Mouse (Mus musculus) brain, embryonic 14.5 days (tissue): ENCODE measurements around the gene Cgref1. TPM values are rescaled to one million over a fixed set of nuclear protein-coding genes. Genes with fewer than 3 reads are reported as not detected.

Experiments
- DNase-seq: peaks from one replicate; pipeline ENCODE4 v3.0.0-alpha.2; 2011; ENCODE audit warnings: low read depth
- CTCF ChIP-seq: fragments of 200-500 bp; IDR thresholded peaks from 2 replicates; pipeline ENCODE4 v1.5.1; 2012; ENCODE audit warnings: inconsistent platforms, mild to moderate bottlenecking, moderate library complexity, borderline replicate concordance; ENCODE audit not compliant: insufficient read depth, insufficient read length; ENCODE audit errors: extremely low read depth
- POLR2A ChIP-seq: fragments of 200-500 bp; IDR thresholded peaks from 2 replicates; pipeline ENCODE4 v1.6.1; 2012; ENCODE audit warnings: mild to moderate bottlenecking, inconsistent platforms, borderline replicate concordance; ENCODE audit not compliant: poor library complexity, insufficient read depth, insufficient read length, severe bottlenecking; ENCODE audit errors: extremely low read depth
- polyA plus RNA-seq: library from polyadenylated mRNA; depleted of rRNA; stranded (reverse); fragments of >200 nt; gene quantifications from 2 replicates; pipeline ENCODE4 v1.2.3, GENCODE M21; 2012

The Cgref1 gene
- polyA plus RNA-seq, 1 experiment = 34.4 TPM

DNA sequence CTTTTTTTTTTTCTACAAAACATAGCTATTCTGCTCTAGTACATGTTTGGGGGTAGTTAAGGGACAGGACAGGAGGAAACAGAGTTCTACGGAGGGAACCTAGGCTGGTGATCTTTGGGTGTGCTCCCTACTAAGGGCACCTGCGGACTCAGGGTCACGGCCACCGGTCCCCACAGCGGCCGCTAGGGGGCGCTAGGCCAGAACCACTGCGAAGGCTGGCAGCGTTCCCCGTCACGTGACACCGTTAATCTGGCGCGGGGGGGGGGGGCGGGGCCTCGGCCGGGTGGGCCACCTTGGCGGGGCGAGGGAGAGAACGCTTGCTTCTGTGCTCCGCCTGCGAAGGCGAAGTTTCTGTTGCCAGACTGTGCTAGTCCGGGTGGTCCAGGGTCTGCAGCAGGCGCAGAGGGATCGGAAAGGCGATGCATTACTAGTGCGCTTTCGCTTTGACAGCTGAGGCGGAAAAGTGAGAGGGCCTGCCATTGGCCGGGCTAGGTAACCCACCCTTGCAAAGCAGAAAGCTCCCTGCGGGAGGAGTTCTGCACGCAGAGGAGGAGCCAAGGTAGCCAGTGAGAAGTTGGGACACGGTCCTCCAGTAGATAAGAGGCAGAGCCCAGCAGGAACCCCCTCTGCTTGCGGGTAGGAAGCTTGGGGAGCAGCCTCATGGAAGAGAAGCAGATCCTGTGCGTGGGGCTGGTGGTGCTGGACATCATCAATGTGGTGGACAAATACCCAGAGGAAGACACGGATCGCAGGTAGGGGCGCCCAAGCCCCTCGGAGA lies 23.9 kb downstream of the Cgref1 start, which contains the start of gene Khk:
Khk (plus strand) TSS at position 176 of the 778 bp plus-strand sequence.
- DNase-seq = peak; percentile 92
- TF ChIP-seq CTCF = peak; percentile 94
- TF ChIP-seq POLR2A = peak; percentile 25; the same call in 1 of the 2 replicates

DNA sequence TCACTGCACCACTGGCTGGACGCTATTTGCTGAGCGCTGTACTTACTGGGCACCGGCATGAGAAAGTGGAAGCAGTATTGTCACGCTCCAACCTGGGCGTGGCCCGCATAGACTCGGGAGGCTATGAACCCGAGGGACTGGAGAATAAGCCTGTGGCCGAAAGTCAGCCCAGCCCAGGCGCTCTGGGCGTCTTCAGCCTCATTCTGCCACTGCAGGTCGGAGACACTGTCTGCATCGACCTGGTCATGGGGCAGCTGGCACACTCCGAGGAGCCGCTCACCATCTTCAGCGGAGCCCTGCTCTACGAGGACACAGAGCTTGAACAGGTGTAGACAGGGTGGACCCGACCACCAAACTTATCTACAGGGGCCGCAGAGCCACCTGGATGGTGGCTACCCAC lies 24.8 kb downstream of the Cgref1 start:
- no peak for DNase-seq
- no peak for TF ChIP-seq CTCF
- no peak for TF ChIP-seq POLR2A

DNA sequence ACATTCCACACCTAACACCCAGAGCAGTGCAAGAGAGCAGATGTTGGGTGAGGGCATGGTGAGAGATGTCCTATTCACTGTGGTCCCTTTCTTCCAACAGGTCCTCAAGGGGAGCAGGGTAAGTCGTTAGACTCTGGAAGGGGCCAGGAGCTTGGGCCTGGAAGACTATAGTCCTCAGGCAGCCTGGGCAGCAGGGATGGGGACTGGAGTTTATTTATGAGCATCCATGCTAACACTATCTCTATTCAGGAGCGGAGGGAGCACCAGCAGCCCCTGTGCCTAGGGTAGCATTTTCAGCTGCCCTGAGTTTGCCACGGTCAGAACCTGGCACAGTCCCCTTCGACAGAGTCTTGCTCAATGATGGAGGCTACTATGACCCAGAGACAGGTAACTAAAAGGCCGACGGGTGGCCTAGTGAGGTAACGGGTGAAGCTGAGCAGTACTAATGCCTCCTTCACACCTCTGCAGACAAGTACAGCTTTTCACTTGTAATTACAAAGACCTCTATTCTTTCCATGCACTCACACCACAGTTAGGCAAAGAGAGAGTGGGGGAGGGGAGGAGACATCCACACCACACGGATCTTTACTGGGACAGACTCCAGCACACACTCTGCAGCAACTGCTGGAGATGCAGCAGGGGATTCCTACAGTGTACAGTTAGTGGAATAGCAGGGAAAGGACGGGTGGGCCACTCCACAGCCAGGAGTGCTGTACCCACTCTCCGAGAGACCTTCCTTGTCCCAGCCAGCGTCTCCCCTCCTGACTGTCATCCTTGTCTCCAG lies 25.4 kb downstream of the Cgref1 start:
- peak; percentile 35 for DNase-seq
- TF ChIP-seq CTCF (no peak), POLR2A (no peak)

DNA sequence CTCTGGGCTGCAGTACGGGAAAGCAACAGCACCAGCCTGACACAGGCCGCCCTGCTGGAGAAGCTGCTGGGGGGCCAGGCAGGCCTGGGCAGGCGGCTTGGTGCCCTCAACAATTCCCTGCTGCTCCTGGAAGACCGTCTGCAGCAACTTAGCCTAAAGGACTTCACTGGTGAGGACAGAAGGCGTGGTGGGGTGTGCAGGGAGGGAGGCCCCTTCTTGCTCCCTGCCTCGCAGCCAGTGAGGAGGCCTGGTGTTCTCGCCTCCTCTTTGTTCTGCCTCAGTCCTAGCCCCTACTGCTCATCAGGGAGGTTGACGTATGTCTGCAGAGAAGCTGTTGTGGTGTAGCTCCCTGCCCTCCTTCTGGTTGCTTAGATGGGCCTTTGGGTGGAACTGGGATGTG lies 26.7 kb downstream of the Cgref1 start:
- no peak for DNase-seq
- TF ChIP-seq CTCF = no peak
- no peak for TF ChIP-seq POLR2A

- DNase-seq = no peak
- TF ChIP-seq POLR2A (no peak), CTCF (no peak)
These were observed 27.3 kb downstream of the Cgref1 start for GRCm38 (mm10) chr5:30917891-30918670.

DNA sequence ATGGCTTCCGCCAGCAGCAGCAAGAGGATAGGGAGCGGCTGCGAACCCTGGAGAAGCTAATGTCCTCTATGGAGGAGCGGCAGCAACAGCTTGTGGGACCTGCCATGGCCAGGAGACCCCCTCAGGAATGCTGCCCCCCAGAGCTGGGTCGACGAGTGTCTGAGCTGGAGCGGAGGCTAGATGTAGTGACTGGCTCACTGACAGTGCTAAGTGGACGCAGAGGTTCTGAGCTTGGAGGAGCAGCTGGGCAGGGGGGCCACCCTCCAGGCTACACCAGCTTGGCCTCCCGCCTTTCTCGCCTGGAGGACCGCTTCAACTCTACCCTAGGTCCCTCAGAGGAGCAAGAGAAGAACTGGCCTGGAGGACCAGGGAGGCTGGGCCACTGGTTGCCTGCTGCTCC lies 28.0 kb downstream of the Cgref1 start:
- DNase-seq = no peak

GRCm38 (mm10) chr5:30916841-30917240 lies 28.6 kb downstream of the Cgref1 start:
- TF ChIP-seq CTCF (no peak), POLR2A (no peak)
- no peak for DNase-seq

More for the DNA sequence above, 28.0 kb downstream of the Cgref1 start:
- TF ChIP-seq CTCF = no peak
- no peak for TF ChIP-seq POLR2A

DNA sequence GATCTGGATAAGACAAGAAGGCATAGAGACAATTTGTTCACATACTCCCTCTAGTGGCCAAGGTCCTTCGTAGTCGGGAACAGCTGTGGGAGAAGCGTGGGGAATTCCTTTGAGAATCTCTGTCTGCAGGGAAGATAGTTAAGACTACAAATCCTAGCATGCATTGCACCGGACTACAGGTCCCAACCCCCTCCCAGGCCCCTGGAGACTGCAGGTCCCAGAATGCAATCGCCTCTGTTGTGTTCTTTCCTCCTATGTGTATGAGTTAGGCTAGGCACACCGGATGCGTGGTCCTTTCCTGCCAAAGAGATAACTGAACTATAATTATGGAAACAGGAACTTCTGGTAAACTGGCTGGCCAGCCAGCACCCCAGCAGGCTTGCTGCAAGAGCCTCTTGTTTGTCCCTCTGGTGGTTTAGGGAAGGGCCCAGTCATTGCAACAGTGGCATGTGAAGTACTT lies 29.4 kb downstream of the Cgref1 start:
- DNase-seq = peak; percentile 98
- TF ChIP-seq CTCF (peak; percentile 85; the same call in 1 of the 2 replicates), POLR2A (no peak)

DNA sequence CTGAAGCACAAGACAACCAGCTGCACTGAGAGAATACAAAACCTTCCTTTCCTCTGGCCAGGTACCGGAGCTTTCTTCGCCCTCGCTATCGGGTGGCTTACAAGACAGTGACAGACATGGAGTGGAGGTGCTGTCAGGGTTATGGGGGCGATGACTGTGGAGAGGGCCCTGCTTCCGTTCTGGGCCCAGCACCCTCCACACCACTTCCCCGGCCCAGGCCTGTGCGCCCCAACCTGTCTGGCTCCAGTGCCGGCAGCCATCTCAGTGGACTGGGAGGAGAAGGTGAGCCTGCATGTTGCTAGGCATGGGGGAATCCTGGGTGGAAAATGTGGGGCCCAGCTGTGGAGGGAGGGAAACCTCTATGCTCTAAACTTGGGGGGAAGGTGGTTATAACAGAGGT lies 29.9 kb downstream of the Cgref1 start:
- DNase-seq = no peak
- TF ChIP-seq POLR2A = no peak
- no peak for TF ChIP-seq CTCF

- DNase-seq = no peak
- no peak for TF ChIP-seq POLR2A
- TF ChIP-seq CTCF = no peak
These were observed 30.5 kb downstream of the Cgref1 start for GRCm38 (mm10) chr5:30914849-30915248.

GRCm38 (mm10) chr5:30914101-30914635 lies 31.2 kb downstream of the Cgref1 start:
- DNase-seq = no peak
- TF ChIP-seq CTCF = no peak
- TF ChIP-seq POLR2A = no peak

- no peak for TF ChIP-seq POLR2A
- peak; percentile 85 for DNase-seq
These were observed 32.1 kb downstream of the Cgref1 start, which contains the start of gene Emilin1 for GRCm38 (mm10) chr5:30913060-30913841. TSS of gene Emilin1 (plus strand) at chr5:30913402.

- TF ChIP-seq POLR2A (no peak), CTCF (no peak)
- DNase-seq = peak; percentile 70
These were observed 33.2 kb downstream of the Cgref1 start for GRCm38 (mm10) chr5:30912156-30912555.
